Mouse (Mus musculus) bone marrow, adult 2 months (tissue): Measurements from ENCODE around the gene H2-Ke6.

Source experiments
- CTCF ChIP-seq: fragments of 200-500 bp; IDR thresholded peaks from 2 replicates; pipeline ENCODE4 v1.5.1; 2011; ENCODE audit warnings: low read length, control low read depth; ENCODE audit not compliant: control insufficient read depth, insufficient read depth
- POLR2A ChIP-seq: fragments of 200-500 bp; IDR thresholded peaks from 2 replicates; pipeline ENCODE4 v1.6.1; 2011; ENCODE audit warnings: low read depth, mild to moderate bottlenecking, control low read depth, low read length, borderline replicate concordance; ENCODE audit not compliant: control insufficient read depth

DNA sequence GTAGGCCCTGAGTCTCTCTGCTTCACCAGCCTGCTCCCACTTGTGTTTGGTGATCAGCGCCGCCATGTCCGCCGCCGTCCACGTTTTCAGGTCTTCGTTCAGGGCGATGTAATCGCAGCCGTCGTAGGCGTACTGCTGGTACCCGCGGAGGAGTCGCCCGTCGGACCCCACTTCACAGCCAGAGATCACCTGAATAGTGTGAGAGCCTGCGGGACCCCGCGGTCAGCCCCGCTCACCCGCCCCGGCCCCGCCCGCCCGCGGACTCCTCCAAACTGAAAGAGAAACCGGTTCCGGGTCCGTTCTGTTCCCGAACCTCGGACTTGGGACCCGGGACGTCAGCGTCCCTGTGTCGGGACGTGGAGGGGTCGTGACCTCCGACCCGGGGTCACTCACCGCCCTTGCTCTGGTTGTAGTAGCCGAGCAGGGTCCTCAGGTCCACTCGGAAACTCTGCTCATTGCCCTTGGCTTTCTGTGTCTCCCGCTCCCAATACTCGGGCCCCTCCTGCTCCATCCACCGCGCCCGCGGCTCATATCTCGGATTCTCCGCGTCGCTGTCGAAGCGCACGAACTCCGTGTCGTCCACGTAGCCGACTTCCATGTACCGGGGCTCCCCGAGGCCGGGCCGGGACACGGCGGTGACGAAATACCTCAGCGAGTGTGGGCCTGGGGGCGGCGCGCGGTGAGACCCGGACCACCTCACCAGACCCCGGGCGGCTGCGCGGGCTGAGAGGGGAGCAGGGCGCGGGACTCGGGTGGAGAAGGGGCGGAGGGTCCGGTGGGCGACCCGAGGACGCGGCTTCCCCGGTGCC is 28.3 kb downstream of the H2-Ke6 start:
- TF ChIP-seq CTCF: no peak
- no peak for TF ChIP-seq POLR2A
